Mouse (Mus musculus): ENCODE results near the gene Nfasc.

DNA sequence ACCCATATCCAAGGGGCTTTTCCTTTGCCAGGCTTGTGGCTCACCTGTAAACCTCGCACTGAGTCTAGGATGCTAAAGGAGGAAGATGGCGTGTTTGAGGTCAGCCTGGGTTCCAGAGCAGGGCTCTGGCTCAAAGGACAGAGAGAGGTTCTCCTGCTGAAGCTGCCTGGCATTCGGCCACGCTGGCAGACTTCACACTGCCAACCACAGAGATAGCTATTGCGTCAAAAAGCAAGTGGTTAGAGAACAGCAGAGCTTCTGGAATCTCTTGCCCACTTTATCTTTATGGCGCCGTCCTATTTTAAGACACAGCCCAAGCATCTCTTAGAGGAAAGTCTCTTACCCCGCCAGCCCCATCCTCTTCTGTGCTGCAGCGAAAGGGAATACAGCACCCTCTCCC lies 4.7 kb upstream of the Nfasc start:
- no peak for TF ChIP-seq POLR2A (IDR thresholded peaks at IDR 0.05; ENCODE audit: borderline replicate concordance, control insufficient read depth, low read depth, low read length)
- no peak for TF ChIP-seq CTCF (IDR thresholded peaks at IDR 0.05; ENCODE audit: control insufficient read depth, insufficient read depth, low read length)
